Mouse (Mus musculus) heart, embryonic 12.5 days (tissue): ENCODE results near the gene Tbc1d8. TPM values are rescaled to one million over a fixed set of nuclear protein-coding genes. Genes with fewer than 3 reads are reported as not detected.

ENCODE experiments used
- ATAC-seq: fragments of 200-750 bp; cut with Nextera tagmentation; 2 replicates; pipeline ENCODE4 v1.8.0; 2017; ENCODE audit warnings: moderate TSS enrichment, moderate library complexity; ENCODE audit not compliant: insufficient number of reproducible peaks, low FRiP score
- H3K27ac ChIP-seq: fragments of 300-500 bp; sonication (generic); 2 replicates; pipeline ENCODE4 v1.5.1; 2016; ENCODE audit warnings: mild to moderate bottlenecking, moderate library complexity; ENCODE audit not compliant: poor library complexity, severe bottlenecking
- H3K27me3 ChIP-seq: fragments of 300-500 bp; sonication (generic); replicated peaks from 2 replicates; pipeline ENCODE4 v1.6.1; 2016; ENCODE audit warnings: mild to moderate bottlenecking, moderate library complexity
- H3K36me3 ChIP-seq: fragments of 300-500 bp; sonication (generic); 2 replicates; pipeline ENCODE4 v1.6.1; 2016; ENCODE audit warnings: mild to moderate bottlenecking, moderate library complexity
- H3K4me1 ChIP-seq: fragments of 300-500 bp; sonication (generic); replicated peaks from 2 replicates; pipeline ENCODE4 v1.6.1; 2016; ENCODE audit warnings: mild to moderate bottlenecking
- H3K4me2 ChIP-seq: fragments of 300-500 bp; sonication (generic); 2 replicates; pipeline ENCODE4 v1.6.1; 2016; ENCODE audit warnings: mild to moderate bottlenecking, moderate library complexity
- H3K4me3 ChIP-seq: fragments of 300-500 bp; sonication (generic); 2 replicates; pipeline ENCODE4 v1.5.1; 2016; ENCODE audit warnings: mild to moderate bottlenecking
- H3K9ac ChIP-seq: fragments of 300-500 bp; sonication (generic); 2 replicates; pipeline ENCODE4 v1.6.1; 2016; ENCODE audit warnings: mild to moderate bottlenecking, moderate library complexity
- H3K9me3 ChIP-seq: fragments of 300-500 bp; sonication (generic); replicated peaks from 2 replicates; pipeline ENCODE4 v1.6.1; 2016; ENCODE audit warnings: mild to moderate bottlenecking, moderate library complexity
- WGBS: fragments of 180-500 bp; shearing (Covaris S2); methylation state at CpG from one replicate; pipeline ENCODE4 v1.1.7; 2016; 5-methylcytosine and 5-hydroxymethylcytosine counted together
- polyA plus RNA-seq: library from polyadenylated mRNA; unstranded; fragments of >200 nt; fragmentation: Nextera tagmentation; extraction: Ambion mirVana; gene quantifications from 2 replicates; pipeline ENCODE4 v1.2.1, GENCODE M21; 2016

Tbc1d8 gene
- polyA plus RNA-seq, 1 experiment from 2014 or later: 14.1 TPM

- no peak overlapping the region for H3K4me3 ChIP-seq
These were observed 83.9 kb downstream of the Tbc1d8 start for GRCm38 (mm10) chr1:39394650-39395049.

GRCm38 (mm10) chr1:39394096-39394495 lies 84.5 kb downstream of the Tbc1d8 start:
- WGBS: 71% methylated on average over 10 of the region's 10 CpGs
- Histone ChIP-seq H3K27me3 (no peaks in the 10 kb centered on the region), H3K4me1 (no peaks in the 10 kb centered on the region; the same call in 1 of the 2 replicates), H3K9ac (no peak overlapping the region), H3K36me3 (peaks cover 31% of the 10 kb centered on the region), H3K4me2 (no peak overlapping the region), H3K4me3 (no peak overlapping the region), H3K27ac (no peak overlapping the region), H3K9me3 (peaks cover 9% of the 10 kb centered on the region)
- no peak for ATAC-seq

More at GRCm38 (mm10) chr1:39394650-39395049, 83.9 kb downstream of the Tbc1d8 start:
- no peak for ATAC-seq
- peaks cover 31% of the 10 kb centered on the region for H3K36me3 ChIP-seq
- peaks cover 9% of the 10 kb centered on the region for H3K9me3 ChIP-seq
- H3K27me3 ChIP-seq: no peaks in the 10 kb centered on the region
- H3K4me1 ChIP-seq: 0 out of 2 replicates have a peak, but pooled peaks cover 3% of the 10 kb centered on the region
- H3K9ac ChIP-seq: no peak overlapping the region
- no peak overlapping the region for H3K4me2 ChIP-seq
- 92% methylated on average over 3 of the region's 3 CpGs for WGBS
- no peak overlapping the region for H3K27ac ChIP-seq

GRCm38 (mm10) chr1:39393217-39393867 lies 85.2 kb downstream of the Tbc1d8 start:
- no peak overlapping the region for H3K4me3 ChIP-seq
- H3K9ac ChIP-seq: no peak overlapping the region
- H3K27me3 ChIP-seq: no peaks in the 10 kb centered on the region
- H3K27ac ChIP-seq: no peak overlapping the region
- peaks cover 9% of the 10 kb centered on the region for H3K9me3 ChIP-seq
- no peak overlapping the region for H3K4me2 ChIP-seq
- peaks cover 36% of the 10 kb centered on the region for H3K36me3 ChIP-seq
- no peaks in the 10 kb centered on the region; the same call in 1 of the 2 replicates for H3K4me1 ChIP-seq
- 66% methylated on average over 8 of the region's 8 CpGs for WGBS
- no peak for ATAC-seq

GRCm38 (mm10) chr1:39392189-39392588 lies 86.4 kb downstream of the Tbc1d8 start:
- H3K36me3 ChIP-seq: peaks cover 32% of the 10 kb centered on the region
- no peaks in the 10 kb centered on the region; the same call in 1 of the 2 replicates for H3K4me1 ChIP-seq
- H3K9ac ChIP-seq: 0 out of 2 replicates have a peak overlapping the region, but pooled peaks have one; percentile 14
- no peak overlapping the region for H3K4me3 ChIP-seq
- ATAC-seq: no peak
- 56% methylated on average over 3 of the region's 3 CpGs for WGBS
- H3K4me2 ChIP-seq: no peak overlapping the region
- no peak overlapping the region for H3K27ac ChIP-seq
- peaks cover 2% of the 10 kb centered on the region; the same call in 1 of the 2 replicates for H3K9me3 ChIP-seq
- H3K27me3 ChIP-seq: no peaks in the 10 kb centered on the region

- H3K36me3 ChIP-seq: peaks cover 27% of the 10 kb centered on the region
- no peaks in the 10 kb centered on the region; the same call in 1 of the 2 replicates for H3K4me1 ChIP-seq
- H3K9me3 ChIP-seq: no peaks in the 10 kb centered on the region
- no peak for ATAC-seq
- no peak overlapping the region for H3K4me3 ChIP-seq
- H3K27ac ChIP-seq: no peak overlapping the region
- H3K27me3 ChIP-seq: no peaks in the 10 kb centered on the region
- H3K9ac ChIP-seq: 0 out of 2 replicates have a peak overlapping the region, but pooled peaks have one; percentile 14
- no peak overlapping the region for H3K4me2 ChIP-seq
- 86% methylated on average over 6 of the region's 6 CpGs for WGBS
These were observed 86.9 kb downstream of the Tbc1d8 start for GRCm38 (mm10) chr1:39391652-39392051.

GRCm38 (mm10) chr1:39389338-39389737 lies 89.2 kb downstream of the Tbc1d8 start:
- H3K4me2 ChIP-seq: no peak overlapping the region
- no peak overlapping the region for H3K9ac ChIP-seq
- no peaks in the 10 kb centered on the region for H3K27me3 ChIP-seq
- 59% methylated on average over 11 of the region's 11 CpGs for WGBS
- peaks cover 43% of the 10 kb centered on the region for H3K36me3 ChIP-seq
- no peak overlapping the region for H3K27ac ChIP-seq
- no peaks in the 10 kb centered on the region; the same call in 1 of the 2 replicates for H3K4me1 ChIP-seq
- ATAC-seq: no peak
- H3K9me3 ChIP-seq: no peaks in the 10 kb centered on the region
- no peak overlapping the region for H3K4me3 ChIP-seq

- 75% methylated on average over 2 of the region's 2 CpGs for WGBS
- no peak overlapping the region for H3K9ac ChIP-seq
These were observed 90.4 kb downstream of the Tbc1d8 start for GRCm38 (mm10) chr1:39388163-39388562.

GRCm38 (mm10) chr1:39387497-39387896 lies 91.1 kb downstream of the Tbc1d8 start:
- Histone ChIP-seq H3K36me3 (peaks cover 35% of the 10 kb centered on the region), H3K4me1 (no peaks in the 10 kb centered on the region; the same call in 1 of the 2 replicates), H3K4me2 (no peak overlapping the region), H3K9me3 (no peaks in the 10 kb centered on the region), H3K4me3 (no peak overlapping the region), H3K27me3 (no peaks in the 10 kb centered on the region), H3K9ac (no peak overlapping the region), H3K27ac (no peak overlapping the region)
- ATAC-seq: no peak
- 76% methylated on average over 4 of the region's 4 CpGs for WGBS

More at GRCm38 (mm10) chr1:39388163-39388562, 90.4 kb downstream of the Tbc1d8 start:
- Histone ChIP-seq H3K27ac (no peak overlapping the region), H3K4me3 (no peak overlapping the region), H3K9me3 (no peaks in the 10 kb centered on the region), H3K4me1 (no peaks in the 10 kb centered on the region; the same call in 1 of the 2 replicates), H3K27me3 (no peaks in the 10 kb centered on the region), H3K36me3 (peaks cover 38% of the 10 kb centered on the region), H3K4me2 (no peak overlapping the region)
- no peak for ATAC-seq

GRCm38 (mm10) chr1:39386456-39386855 lies 92.1 kb downstream of the Tbc1d8 start:
- ATAC-seq: no peak
- H3K36me3 ChIP-seq: peaks cover 29% of the 10 kb centered on the region
- H3K9ac ChIP-seq: no peak overlapping the region
- no peaks in the 10 kb centered on the region for H3K27me3 ChIP-seq
- no peaks in the 10 kb centered on the region for H3K9me3 ChIP-seq
- H3K27ac ChIP-seq: no peak overlapping the region
- H3K4me2 ChIP-seq: no peak overlapping the region
- H3K4me1 ChIP-seq: no peaks in the 10 kb centered on the region; the same call in 1 of the 2 replicates
- WGBS: 63% methylated on average over 3 of the region's 3 CpGs
- no peak overlapping the region for H3K4me3 ChIP-seq

GRCm38 (mm10) chr1:39384914-39385313 lies 93.6 kb downstream of the Tbc1d8 start:
- H3K36me3 ChIP-seq: peaks cover 38% of the 10 kb centered on the region
- no peaks in the 10 kb centered on the region for H3K27me3 ChIP-seq
- ATAC-seq: no peak
- peak overlapping the region; percentile 23; the same call in 1 of the 2 replicates for H3K9ac ChIP-seq
- H3K27ac ChIP-seq: no peak overlapping the region
- no peaks in the 10 kb centered on the region for H3K9me3 ChIP-seq
- no peak overlapping the region for H3K4me2 ChIP-seq
- no peaks in the 10 kb centered on the region; the same call in 1 of the 2 replicates for H3K4me1 ChIP-seq
- no peak overlapping the region for H3K4me3 ChIP-seq
- 78% methylated on average over 9 of the region's 9 CpGs for WGBS

- no peaks in the 10 kb centered on the region for H3K9me3 ChIP-seq
- no peak overlapping the region for H3K9ac ChIP-seq
- no peak for ATAC-seq
- no peak overlapping the region for H3K27ac ChIP-seq
- peaks cover 50% of the 10 kb centered on the region for H3K36me3 ChIP-seq
- peaks cover 6% of the 10 kb centered on the region; the same call in 1 of the 2 replicates for H3K4me1 ChIP-seq
- H3K4me3 ChIP-seq: no peak overlapping the region
- H3K4me2 ChIP-seq: no peak overlapping the region
- WGBS: 82% methylated on average over 9 of the region's 9 CpGs
- H3K27me3 ChIP-seq: no peaks in the 10 kb centered on the region
These were observed 97.5 kb downstream of the Tbc1d8 start for GRCm38 (mm10) chr1:39381017-39381416.
